Mouse (Mus musculus): Measurements from ENCODE around the gene Mier1.

DNA sequence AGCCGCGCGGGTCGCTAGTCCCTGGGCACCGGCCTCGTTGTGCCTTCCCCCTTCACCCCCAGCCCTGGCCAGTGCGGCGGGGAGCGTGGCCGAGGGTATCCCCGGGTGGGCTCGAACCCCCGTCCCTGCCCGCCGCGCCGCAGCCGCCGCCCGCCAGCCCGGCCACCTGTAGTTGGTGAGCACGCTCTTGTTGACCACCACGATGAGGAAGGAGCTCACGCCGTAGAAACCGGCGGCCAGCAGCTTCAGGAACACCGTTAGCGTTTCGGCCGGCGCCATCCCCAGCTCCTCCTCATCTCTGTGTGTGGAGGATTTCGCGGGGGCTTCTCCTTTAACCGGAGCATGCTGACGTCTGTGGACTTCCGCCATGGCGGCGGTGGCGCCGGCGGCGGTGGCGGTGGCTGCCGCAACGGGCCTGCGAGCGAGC lies 100.3 kb downstream of the Mier1 start:
- peak; percentile 94 for TF ChIP-seq POLR2A (IDR thresholded peaks at IDR 0.05; ENCODE audit: control insufficient read depth, extremely low read depth, insufficient read depth, low read length, poor library complexity)
- TF ChIP-seq CTCF (IDR thresholded peaks at IDR 0.05; ENCODE audit: borderline replicate concordance, control insufficient read depth, extremely low read depth, insufficient read depth, low read length, poor library complexity) = 0 out of 2 replicates have a peak, but pooled peaks have one; percentile 29

Measured in thymus, adult 2 months (tissue).